Mouse (Mus musculus): Measurements from ENCODE around the gene Fosl2. TPM values are rescaled to one million over a fixed set of nuclear protein-coding genes. Genes with fewer than 3 reads are reported as not detected.

Fosl2 gene
- total and polyA plus RNA-seq, 2 experiments from 2014 or later, result 1.4 to 18.6 TPM

GRCm38 (mm10) chr5:32182885-32183629 lies 47.5 kb downstream of the Fosl2 start:
- Histone ChIP-seq H3K9me3 (replicated peaks; ENCODE audit: control insufficient read depth, low read length) (no peaks in the 10 kb centered on the region), H3K9ac (replicated peaks; ENCODE audit: low read depth, low read length) (no peak overlapping the region), H3K36me3 (replicated peaks; ENCODE audit: control insufficient read depth, insufficient read depth, low read length) (no peaks in the 10 kb centered on the region), H3K4me1 (ENCODE audit: control insufficient read depth, insufficient read depth) (0 out of 2 replicates have a peak, but pooled peaks cover 3% of the 10 kb centered on the region), H3K27me3 (ENCODE audit: control insufficient read depth, insufficient read depth, low read length) (no peaks in the 10 kb centered on the region), H3K4me2 (ENCODE audit: low read depth, low read length) (no peak overlapping the region), H3K4me3 (ENCODE audit: low read depth, low read length) (no peak overlapping the region), H3K27ac (ENCODE audit: low read depth) (no peak overlapping the region)
- 53% methylated on average over 4 of the region's 4 CpGs for WGBS
- TF ChIP-seq EP300 (IDR thresholded peaks at IDR 0.05; ENCODE audit: low read depth) (no peak), CTCF (IDR thresholded peaks at IDR 0.05; ENCODE audit: low read depth) (no peak)
- ATAC-seq (ENCODE audit: insufficient read depth, low read depth) (no peak), DNase-seq (ENCODE audit: low spot score) (no peak)

- Histone ChIP-seq H3K27ac (ENCODE audit: low read depth) (no peak overlapping the region), H3K4me1 (ENCODE audit: control insufficient read depth, insufficient read depth) (peaks cover 11% of the 10 kb centered on the region; the same call in 1 of the 2 replicates), H3K9me3 (replicated peaks; ENCODE audit: control insufficient read depth, low read length) (no peaks in the 10 kb centered on the region), H3K9ac (replicated peaks; ENCODE audit: low read depth, low read length) (no peak overlapping the region), H3K4me3 (ENCODE audit: low read depth, low read length) (no peak overlapping the region), H3K27me3 (ENCODE audit: control insufficient read depth, insufficient read depth, low read length) (no peaks in the 10 kb centered on the region), H3K4me2 (ENCODE audit: low read depth, low read length) (no peak overlapping the region), H3K36me3 (replicated peaks; ENCODE audit: control insufficient read depth, insufficient read depth, low read length) (no peaks in the 10 kb centered on the region)
- WGBS, result 22% methylated on average over 11 of the region's 11 CpGs
- no peak for TF ChIP-seq EP300 (IDR thresholded peaks at IDR 0.05; ENCODE audit: low read depth)
- TF ChIP-seq CTCF (IDR thresholded peaks at IDR 0.05; ENCODE audit: low read depth), result no peak
- no peak for DNase-seq (ENCODE audit: low spot score)
- no peak for ATAC-seq (ENCODE audit: insufficient read depth, low read depth)
These were observed 52.1 kb downstream of the Fosl2 start for GRCm38 (mm10) chr5:32187717-32188116.

- 84% methylated on average over 5 of the region's 5 CpGs for WGBS
- H3K4me2 ChIP-seq (ENCODE audit: low read depth, low read length), result no peak overlapping the region
- no peak overlapping the region for H3K9ac ChIP-seq (replicated peaks; ENCODE audit: low read depth, low read length)
- no peak for TF ChIP-seq EP300 (IDR thresholded peaks at IDR 0.05; ENCODE audit: low read depth)
- ATAC-seq (ENCODE audit: insufficient read depth, low read depth), result no peak
- DNase-seq (ENCODE audit: low spot score), result no peak
- no peaks in the 10 kb centered on the region for H3K27me3 ChIP-seq (ENCODE audit: control insufficient read depth, insufficient read depth, low read length)
- peaks cover 8% of the 10 kb centered on the region; the same call in 1 of the 2 replicates for H3K4me1 ChIP-seq (ENCODE audit: control insufficient read depth, insufficient read depth)
- no peak overlapping the region for H3K27ac ChIP-seq (ENCODE audit: low read depth)
- H3K4me3 ChIP-seq (ENCODE audit: low read depth, low read length), result no peak overlapping the region
- no peaks in the 10 kb centered on the region for H3K9me3 ChIP-seq (replicated peaks; ENCODE audit: control insufficient read depth, low read length)
- H3K36me3 ChIP-seq (replicated peaks; ENCODE audit: control insufficient read depth, insufficient read depth, low read length), result no peaks in the 10 kb centered on the region
These were observed 55.7 kb downstream of the Fosl2 start for GRCm38 (mm10) chr5:32191259-32191658.

- WGBS, result 55% methylated on average over 16 of the region's 16 CpGs
- peak; percentile 77 for ATAC-seq (ENCODE audit: insufficient read depth, low read depth)
These were observed 56.6 kb downstream of the Fosl2 start for GRCm38 (mm10) chr5:32192016-32192845.

GRCm38 (mm10) chr5:32194236-32194635 lies 58.6 kb downstream of the Fosl2 start:
- Histone ChIP-seq H3K4me3 (ENCODE audit: low read depth, low read length) (no peak overlapping the region), H3K9me3 (replicated peaks; ENCODE audit: control insufficient read depth, low read length) (no peaks in the 10 kb centered on the region), H3K9ac (replicated peaks; ENCODE audit: low read depth, low read length) (no peak overlapping the region), H3K27me3 (ENCODE audit: control insufficient read depth, insufficient read depth, low read length) (no peaks in the 10 kb centered on the region), H3K4me2 (ENCODE audit: low read depth, low read length) (no peak overlapping the region), H3K4me1 (ENCODE audit: control insufficient read depth, insufficient read depth) (peaks cover 8% of the 10 kb centered on the region; the same call in 1 of the 2 replicates), H3K36me3 (replicated peaks; ENCODE audit: control insufficient read depth, insufficient read depth, low read length) (no peaks in the 10 kb centered on the region), H3K27ac (ENCODE audit: low read depth) (no peak overlapping the region)
- TF ChIP-seq CTCF (IDR thresholded peaks at IDR 0.05; ENCODE audit: low read depth) (no peak), EP300 (IDR thresholded peaks at IDR 0.05; ENCODE audit: low read depth) (no peak)
- WGBS, result 67% methylated on average over 4 of the region's 4 CpGs
- ATAC-seq (ENCODE audit: insufficient read depth, low read depth) (no peak), DNase-seq (ENCODE audit: low spot score) (no peak)

More at GRCm38 (mm10) chr5:32192016-32192845, 56.6 kb downstream of the Fosl2 start:
- Histone ChIP-seq H3K27me3 (ENCODE audit: control insufficient read depth, insufficient read depth, low read length) (no peaks in the 10 kb centered on the region), H3K4me2 (ENCODE audit: low read depth, low read length) (no peak overlapping the region), H3K27ac (ENCODE audit: low read depth) (peak overlapping the region; percentile 47), H3K9ac (replicated peaks; ENCODE audit: low read depth, low read length) (no peak overlapping the region), H3K9me3 (replicated peaks; ENCODE audit: control insufficient read depth, low read length) (no peaks in the 10 kb centered on the region), H3K4me1 (ENCODE audit: control insufficient read depth, insufficient read depth) (peaks cover 8% of the 10 kb centered on the region; the same call in 1 of the 2 replicates), H3K4me3 (ENCODE audit: low read depth, low read length) (no peak overlapping the region), H3K36me3 (replicated peaks; ENCODE audit: control insufficient read depth, insufficient read depth, low read length) (no peaks in the 10 kb centered on the region)
- peak; percentile 57 for DNase-seq (ENCODE audit: low spot score)
- TF ChIP-seq CTCF (IDR thresholded peaks at IDR 0.05; ENCODE audit: low read depth) (no peak), EP300 (IDR thresholded peaks at IDR 0.05; ENCODE audit: low read depth) (no peak)

Data from heart, postnatal 0 days (tissue).